Mouse (Mus musculus) cortical plate, adult 2 months (tissue): ENCODE results near the gene Rps6kl1.

Experiments used
- CTCF ChIP-seq: fragments of 200-500 bp; IDR thresholded peaks from 2 replicates; pipeline ENCODE4 v1.5.1; 2011; ENCODE audit warnings: mild to moderate bottlenecking, control low read depth, low read length; ENCODE audit not compliant: insufficient read depth; ENCODE audit errors: extremely low read depth
- POLR2A ChIP-seq: fragments of 200-500 bp; IDR thresholded peaks from 2 replicates; pipeline ENCODE4 v1.6.1; 2011; ENCODE audit warnings: mild to moderate bottlenecking, low read length, control low read depth; ENCODE audit not compliant: insufficient read depth; ENCODE audit errors: extremely low read depth

DNA sequence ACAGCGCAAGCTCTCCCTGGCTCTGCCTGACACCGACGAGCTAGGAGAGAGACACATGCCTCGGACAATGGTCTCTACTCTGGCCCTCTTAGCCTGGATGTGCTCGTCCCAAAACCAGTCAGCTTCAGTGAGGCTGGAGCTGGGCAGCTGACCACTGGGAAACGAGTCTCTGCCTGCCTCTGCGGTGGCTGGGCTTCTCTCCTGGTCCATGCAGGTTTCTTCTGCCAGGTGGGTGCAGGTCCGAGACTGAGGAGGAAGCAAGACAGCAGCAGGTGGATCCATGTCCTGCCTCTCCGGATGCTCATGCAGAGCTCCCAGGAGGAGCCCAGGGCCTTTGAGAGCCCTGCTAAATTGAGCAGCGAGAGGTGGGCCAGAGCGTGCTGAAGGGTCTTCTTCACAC is 55.9 kb downstream of the Rps6kl1 start:
- TF ChIP-seq CTCF = no peak
- no peak for TF ChIP-seq POLR2A
